Mouse (Mus musculus) cerebellum, adult 11-12 months (tissue): Measurements from ENCODE around the gene Imp4.

Experiments used
- DNase-seq: peaks from one replicate; pipeline ENCODE4 v3.0.0; 2022

The Imp4 gene

DNA sequence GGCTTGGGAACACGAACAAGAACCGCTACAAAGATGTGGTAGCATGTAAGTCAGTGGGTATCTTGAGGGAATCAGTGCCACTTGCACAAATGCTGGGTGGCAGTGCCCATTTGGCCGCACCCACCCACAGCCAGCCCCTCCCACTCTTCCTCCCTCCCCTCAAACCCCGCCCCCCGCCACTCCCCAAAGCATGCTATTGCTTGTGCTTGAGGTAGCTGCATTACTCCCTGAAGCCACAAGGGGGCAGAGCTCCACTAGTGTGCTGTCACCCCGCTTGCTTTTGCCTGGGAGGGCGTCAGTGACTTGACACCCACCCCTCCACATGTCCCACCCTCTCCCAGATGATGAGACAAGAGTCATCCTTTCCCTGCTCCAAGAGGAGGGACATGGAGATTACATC, 23.1 kb downstream of the Imp4 start:
- DNase-seq: peak; percentile 54

DNA sequence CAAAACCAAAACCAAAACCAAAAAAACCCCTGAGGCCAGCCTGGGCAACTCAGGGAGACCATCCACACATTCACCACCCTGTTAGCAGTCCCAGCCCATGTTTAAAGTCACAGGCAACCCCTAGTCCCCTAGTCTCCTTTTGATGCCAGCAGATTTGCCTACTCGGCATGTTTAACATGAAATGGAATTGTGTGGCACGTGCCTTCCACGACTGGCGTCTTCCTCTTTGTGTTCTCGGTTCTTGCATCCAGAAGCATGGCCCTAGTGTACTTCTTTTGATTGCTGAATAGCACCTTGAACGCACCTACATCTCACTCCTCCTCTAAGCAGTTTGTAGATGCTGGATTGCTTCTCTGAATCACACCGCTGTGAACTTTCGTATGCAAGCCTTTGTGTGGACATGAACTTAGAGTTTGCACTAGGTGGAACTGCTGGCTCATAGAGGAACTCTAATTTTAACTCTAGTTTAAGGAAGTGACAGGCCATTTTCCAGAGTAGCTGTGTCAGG, 24.7 kb downstream of the Imp4 start:
- DNase-seq: no peak

DNA sequence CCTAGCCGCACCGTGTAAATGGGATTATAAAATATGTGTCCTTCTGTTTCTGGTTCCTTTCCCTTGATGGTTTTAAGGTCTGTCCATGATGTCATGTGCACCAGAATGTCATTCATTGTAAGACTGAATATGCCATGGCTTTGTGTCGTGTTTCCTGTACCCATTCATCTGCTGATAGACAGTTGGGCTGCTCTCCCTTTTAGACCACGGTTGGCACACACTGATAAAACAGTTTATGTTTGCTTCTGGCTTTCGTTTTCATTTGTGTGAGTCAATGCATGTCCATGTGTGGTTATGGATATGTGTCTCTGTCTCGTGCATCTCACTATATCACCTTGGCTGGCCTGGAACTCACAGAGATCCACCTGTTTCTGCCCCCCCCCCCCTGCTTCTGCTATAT, 25.8 kb downstream of the Imp4 start:
- no peak for DNase-seq

DNA sequence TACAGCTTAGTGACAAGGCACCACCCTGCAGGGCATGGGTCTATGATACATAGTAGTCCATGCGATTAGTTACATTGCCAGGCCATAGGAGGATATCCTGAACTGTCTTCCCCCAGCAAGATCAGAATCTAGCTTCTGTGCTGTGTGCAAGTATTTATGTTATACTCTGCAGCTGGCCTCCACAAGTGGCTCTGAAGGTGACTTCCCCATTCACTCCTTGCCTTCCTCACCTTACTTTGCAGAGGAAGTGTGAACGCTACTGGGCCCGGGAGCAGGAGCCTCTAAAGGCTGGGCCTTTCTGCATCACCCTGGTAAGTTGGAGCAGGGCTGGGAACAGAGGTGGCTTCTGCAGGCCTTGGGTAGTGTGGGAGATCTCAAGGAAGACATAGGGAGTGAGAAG, 28.4 kb downstream of the Imp4 start:
- DNase-seq: no peak

DNA sequence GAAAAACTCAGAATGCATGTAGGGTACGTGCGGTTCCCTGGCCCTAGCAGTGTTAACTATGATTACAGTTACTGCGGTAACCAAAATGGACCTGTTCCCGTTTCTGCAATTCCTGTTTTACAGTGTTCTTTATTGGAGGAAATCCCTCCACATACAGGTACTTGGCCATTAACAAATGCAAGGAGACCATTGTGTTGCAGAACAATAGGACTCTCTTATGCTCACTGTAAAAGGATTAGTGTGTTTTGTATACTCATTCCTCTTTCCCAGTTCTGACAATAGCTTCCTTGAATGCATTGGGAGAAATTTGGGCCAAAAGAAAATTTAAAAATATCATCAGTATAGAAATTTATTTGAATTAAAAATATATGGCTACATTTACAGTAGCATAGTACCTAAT, 28.8 kb downstream of the Imp4 start:
- DNase-seq: no peak

DNA sequence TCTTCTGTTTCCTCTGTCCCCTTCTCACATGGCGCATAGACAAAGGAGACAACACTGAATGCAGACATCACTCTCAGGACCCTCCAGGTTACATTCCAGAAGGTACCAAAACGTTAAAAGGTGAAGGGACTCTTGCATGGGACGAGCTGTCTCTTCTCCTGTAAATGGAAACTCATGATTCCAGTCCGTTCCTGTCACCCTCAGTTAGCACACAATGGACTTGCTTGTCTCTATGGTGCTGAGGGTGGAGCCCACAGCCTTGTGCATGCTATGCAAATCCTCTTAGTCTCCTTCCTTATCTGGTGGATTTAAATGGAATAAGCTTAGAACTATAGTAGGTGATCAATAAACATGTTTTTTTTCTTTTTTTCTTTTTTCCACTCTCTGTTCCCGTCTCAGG, 30.1 kb downstream of the Imp4 start:
- DNase-seq: no peak

DNA sequence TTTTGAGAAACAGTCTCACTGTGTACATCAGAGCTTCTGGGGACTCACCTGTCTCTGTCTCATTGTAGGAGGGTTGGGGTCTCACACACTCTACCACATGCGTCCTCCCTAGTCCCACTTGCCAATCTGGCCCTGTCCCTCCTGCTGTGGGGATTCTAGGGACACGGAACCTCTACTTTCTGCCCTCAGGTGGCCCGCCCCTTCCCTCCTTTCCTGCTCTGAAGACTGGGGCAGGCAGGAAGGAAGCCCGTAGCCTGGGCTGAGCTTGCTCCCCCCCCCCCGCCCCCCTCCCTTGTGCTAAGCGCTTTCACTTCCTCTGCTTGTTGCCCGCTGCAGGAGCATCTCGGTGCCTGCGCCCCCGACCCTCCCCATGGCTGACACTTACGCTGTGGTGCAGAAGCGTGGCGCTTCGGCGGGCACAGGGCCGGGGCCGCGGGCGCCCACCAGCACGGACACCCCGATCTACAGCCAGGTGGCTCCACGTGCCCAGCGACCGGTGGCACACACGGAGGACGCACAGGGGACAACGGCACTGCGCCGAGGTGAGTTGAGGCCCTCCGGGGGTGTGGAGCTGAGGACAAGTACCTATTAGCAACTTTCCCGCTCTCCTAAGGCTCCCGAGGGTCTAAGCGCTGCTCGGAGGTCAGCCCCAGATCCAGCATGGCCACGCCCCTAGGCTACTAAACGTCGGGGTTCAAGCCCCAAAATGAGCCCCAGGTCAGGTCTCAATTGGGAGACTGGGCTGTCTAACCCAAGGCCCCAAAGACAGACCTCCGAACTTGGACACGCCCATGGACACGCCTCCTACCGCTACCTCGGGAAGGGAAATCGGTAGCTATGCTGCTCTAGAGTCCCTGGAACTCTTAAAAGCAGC, 33.0 kb downstream of the Imp4 start:
- no peak for DNase-seq

DNA sequence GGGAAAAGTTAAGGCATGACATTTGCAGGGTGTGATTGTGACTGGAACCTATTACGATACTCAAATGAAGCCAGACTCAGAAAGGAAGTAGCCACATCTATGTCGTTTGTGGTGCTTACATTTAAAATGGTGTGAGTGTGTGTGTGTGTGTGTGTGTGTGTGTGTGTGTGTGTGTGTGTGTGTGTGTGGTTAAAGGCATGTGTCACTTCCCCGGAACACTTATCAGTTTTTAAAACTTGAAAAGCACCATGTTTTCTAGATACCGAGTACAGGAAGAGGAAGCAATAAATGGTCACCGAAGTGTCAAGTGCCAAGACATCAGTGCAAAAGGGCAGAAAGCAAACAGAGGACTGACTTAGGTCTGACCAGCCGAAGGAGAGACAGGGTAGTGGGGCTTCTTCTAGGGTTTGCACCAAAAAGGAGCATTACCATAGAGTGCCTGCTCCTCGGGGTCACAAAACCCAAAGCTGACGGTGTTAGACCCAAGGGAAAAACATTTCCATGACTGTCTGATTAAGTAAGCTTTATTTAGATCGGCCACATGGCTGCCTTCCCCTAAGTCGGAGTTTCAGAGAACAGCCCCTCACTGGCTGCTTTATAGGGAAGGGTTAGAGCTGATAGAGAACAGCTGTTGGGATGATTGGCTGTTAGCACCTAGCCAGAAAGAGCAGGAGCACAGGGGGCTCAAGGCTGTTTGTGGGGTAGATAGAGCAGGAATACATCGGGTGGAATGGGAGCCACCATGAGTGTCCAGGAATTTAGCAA, 39.4 kb downstream of the Imp4 start:
- DNase-seq: no peak

DNA sequence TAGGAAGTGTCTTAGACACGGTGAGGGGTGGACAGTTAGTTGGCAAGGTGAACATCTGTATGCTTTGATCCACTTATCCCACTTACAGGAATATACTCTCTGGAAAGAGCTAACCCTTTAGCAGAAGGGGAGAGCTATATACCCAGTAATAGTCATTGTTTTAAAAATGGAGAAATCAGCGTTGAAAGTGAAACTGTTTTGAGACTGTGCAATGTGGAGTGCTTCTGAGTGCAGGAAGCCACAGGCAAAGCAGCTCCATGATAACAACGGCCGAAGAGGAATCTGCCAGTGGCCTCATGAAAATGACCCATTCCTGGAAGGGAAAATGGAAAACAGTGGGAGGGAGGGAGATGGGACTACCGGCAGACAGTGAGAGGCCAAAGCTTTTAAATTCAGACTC, 41.1 kb downstream of the Imp4 start:
- DNase-seq: no peak

DNA sequence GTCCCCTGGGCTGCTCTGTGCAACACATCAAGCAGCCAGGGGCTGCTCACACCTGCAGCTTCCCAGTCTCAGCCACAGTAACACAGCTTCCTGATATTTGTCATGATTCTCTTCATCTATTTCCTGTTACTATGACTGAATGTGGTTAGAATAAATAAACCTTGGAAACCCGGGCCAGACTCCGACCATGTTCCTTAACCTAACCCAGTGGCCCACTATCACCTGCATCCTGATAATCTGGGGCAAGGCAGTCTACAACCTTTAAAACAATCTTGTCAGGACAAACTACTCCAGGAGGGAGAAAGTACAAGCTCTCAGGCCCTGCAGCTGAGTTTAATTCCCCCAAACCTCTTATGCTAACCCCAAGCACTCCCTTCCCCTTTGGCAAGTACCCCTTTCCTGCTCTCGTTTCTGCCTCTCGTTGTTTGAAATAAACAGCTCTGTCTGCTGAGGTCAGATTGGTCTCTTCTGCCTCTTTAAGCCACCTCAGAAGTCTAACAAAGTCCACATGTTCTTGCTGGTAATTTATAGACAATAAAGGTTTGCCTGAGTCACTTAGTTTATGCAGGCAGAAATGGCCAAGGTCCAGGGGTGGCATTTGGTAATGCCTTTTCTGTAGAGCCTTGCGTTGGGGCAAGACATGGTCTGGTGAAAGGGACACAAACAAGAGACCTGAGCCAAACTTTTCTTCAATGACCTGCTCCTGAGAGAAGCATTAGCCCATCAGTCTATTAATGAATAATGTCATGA, 42.4 kb downstream of the Imp4 start:
- DNase-seq: no peak

DNA sequence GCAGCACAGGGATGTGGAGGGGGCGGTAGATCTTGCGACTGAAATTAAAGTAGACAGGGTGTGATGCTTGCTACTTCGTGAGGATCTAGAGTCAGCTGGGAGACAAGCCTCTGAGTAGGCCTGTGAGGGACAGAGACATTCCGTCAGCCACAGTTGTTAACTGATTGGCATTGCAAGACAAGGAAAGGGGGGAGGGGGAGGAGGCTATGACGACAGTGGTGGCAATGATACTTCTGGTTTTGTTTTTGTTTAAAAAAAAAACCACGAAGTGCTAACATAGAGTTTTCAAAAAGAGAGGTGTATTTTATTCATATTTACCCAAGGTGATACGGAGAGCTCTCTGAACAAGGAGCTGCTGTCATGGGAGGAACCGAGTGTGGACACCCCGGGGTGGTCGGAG, 44.8 kb downstream of the Imp4 start:
- DNase-seq: no peak

DNA sequence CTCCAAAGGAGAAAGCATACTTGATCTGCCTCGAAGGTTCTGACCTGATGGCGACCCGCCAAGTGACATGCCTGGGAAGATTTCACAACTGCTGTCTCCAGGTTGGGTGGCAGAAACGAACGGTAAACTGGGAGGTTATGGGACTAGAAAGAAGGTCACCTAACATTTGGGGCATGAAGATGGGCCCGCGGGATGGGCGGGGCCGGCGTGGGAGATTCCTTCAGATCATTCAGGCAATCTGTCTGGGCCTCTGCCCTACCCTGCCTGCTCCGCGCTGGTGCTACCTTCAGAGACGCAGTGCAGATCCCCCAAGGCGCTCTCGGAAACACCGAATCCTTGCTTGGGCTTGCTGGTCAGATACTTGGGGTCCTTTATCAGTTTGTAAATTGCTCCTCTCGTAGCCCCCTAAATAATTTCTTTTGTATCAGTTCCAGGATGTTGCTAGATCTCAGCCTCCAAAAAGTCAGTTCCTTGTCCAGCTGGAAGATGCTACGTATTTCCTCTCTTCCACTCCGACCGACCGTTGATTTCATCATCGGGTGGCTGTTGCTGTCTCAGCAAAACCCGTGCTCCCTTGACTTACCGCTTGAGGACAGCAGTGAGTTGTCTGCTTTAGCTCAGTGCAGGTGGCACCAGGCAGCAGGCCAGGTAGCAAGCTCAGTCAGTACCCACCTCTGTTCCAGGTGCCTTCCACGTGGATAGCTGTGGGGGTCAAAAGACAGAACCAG, 46.0 kb downstream of the Imp4 start:
- peak; percentile 82 for DNase-seq

DNA sequence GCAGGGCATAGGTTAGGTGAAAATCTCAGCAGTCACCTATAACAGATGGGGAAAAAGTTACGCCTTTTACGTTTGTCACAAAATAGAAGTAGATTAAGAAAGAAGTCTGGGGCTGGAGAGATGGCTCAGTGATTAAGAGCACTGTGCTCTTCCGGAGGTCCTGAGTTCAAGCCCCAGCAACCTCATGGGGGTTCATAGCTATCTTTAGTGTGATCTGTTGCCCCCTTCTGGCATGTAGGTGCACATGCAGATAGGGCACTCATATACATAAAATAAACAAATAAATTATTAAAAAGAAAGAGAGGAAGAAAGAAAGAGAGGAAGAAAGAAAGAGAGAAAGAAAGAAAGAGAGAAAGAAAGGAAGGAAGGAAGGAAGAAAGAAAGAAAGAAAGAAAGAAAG, 47.7 kb downstream of the Imp4 start:
- no peak for DNase-seq

DNA sequence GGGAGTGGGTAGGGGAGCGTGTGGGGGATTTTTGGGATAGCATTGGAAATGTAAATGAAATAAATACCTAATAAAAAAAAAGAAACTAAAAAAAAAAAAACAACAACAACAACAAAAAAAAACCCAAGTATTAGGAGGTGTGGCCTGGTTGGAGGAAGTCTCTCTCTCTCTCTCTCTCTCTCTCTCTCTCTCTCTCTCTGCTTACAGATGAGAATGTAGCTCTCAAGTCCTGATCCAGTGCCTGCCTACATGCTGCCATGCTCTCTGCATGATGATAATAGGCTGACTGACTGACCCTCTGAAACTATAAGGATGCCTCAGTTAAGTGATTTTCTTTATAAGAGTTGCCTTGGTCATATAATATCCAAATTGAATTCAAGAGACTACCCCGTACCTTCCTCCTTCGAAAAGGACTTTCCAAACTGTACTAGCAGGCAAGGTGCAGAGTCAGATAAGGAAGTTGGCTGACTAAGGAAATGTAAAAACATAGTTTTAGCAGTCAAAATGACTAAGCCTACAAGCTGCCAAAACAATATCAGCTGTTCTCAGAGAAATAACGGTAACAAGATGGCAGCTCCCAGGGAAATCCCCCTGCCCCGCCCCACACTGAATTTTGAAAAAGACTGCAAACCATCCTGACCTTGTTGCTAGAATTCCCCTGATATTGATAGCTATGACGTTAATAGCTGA, 50.3 kb downstream of the Imp4 start:
- DNase-seq: no peak

DNA sequence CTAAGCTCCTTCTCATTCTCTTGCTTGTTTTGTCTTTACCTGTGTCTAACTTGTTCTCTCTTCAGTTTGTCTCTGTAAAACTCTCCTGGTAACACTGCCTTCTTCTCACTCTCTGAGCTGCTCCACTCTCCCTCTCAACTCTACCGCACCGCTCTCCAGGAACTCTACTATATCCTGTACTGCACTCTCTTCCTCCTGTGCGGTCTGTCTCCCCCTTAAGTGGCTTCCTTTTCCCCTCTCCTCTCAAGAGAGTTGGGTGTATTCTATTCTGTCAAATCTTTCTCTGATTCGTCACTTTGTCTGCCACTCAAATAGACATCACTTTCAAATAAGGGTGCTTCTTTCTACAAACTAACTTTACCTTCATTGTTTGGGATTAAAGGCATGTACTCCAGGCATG, 51.8 kb downstream of the Imp4 start:
- DNase-seq: no peak
